Mouse (Mus musculus) lung, postnatal 0 days (tissue): Measurements from ENCODE around the gene Nrm.

Source experiments
- CTCF ChIP-seq: IDR thresholded peaks from 2 replicates; pipeline ENCODE4 v1.5.1; 2016; ENCODE audit warnings: antibody characterized with exemption, mild to moderate bottlenecking
- EP300 ChIP-seq: IDR thresholded peaks from 2 replicates; pipeline ENCODE4 v1.6.1; 2016; ENCODE audit warnings: antibody characterized with exemption, mild to moderate bottlenecking, control low read depth

DNA sequence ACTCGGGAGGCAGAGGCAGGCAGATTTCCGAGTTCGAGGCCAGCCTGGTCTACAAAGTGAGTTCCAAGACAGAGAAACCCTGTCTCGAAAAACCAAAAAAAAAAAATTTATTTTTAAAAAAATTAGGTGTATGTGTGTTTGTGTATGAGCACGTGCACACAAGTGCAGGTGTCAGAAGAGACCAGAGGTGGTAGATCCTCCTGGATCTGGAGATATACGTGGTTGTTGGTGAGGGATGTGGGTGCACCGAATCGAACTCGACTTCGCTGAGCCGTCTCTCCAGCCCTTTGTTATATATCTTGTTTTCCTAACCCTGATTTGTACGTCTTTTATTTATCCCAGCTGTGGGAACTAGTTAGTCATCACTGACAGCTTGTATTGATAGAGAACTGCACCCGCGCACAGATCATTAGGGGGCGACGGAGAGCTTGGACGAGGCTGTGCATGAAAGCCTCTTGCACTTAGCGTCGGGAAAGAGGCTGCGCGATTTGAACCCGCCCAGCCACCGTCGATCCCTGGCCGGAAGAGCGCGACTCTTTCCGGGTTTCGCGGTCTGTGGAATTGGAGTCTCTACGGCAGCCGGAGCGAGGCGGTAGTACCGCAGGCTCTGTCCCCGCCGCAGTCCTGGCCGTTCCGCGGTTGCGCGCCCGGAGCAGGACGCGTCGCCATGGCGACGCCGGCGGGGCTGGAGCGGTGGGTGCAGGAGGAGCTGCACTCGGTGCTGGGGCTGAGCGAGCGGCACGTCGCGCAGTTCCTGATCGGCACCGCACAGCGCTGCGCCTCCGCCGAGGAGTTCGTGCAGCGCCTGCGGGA is 18.3 kb downstream of the Nrm start, which contains the start of gene Dhx16:
- TF ChIP-seq CTCF (peak; percentile 88), EP300 (peak; percentile 66)
